Mouse (Mus musculus) kidney, adult 9 months (tissue): ENCODE data around the gene Hoxd10.

Experiments used
- DNase-seq: peaks from one replicate; pipeline ENCODE4 v3.0.0; 2022

Gene Hoxd10

DNA sequence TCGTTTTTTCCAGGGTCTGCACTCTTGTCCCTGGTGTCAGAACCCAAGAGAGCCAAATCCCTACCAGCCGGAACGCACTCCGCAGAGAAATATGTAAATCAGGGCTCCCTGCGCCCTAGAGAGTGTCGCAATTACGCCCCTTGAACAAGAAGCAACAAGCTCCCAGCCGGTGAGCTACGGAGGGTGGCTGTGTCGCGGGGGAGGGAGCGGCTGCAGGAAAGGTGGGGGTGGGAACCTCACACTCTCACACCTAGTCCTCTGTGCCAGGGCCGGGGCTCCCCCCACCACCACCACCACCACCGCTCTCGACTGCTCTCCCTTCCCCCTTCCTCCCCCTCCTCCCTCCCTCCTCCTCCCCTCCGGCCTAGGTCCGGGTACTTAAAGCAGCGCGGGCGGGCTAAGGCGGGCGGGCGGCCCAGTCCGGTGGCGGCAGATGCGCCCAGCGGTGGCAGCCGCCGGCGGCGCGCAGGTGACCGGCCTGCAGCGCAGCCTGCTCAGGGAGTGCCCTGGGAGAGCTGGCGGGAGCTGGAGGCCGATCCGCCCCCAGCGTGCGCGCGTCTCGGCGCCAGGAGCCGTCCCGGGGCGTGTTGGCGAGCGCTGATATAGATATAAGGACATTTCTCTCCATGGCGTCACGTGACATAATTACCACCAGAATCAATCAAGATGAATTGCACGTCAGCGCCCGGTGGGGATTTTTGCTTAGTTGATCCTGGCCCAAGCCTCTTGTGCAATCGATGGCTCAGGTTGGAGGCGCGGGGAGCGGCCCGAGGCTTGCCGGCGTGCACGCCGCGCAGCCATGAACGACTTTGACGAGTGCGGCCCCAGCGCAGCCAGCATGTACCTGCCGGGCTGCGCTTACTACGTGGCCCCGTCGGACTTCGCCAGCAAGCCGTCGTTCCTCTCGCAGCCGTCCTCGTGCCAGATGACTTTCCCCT lies 9.9 kb upstream of the Hoxd10 start:
- DNase-seq = no peak

DNA sequence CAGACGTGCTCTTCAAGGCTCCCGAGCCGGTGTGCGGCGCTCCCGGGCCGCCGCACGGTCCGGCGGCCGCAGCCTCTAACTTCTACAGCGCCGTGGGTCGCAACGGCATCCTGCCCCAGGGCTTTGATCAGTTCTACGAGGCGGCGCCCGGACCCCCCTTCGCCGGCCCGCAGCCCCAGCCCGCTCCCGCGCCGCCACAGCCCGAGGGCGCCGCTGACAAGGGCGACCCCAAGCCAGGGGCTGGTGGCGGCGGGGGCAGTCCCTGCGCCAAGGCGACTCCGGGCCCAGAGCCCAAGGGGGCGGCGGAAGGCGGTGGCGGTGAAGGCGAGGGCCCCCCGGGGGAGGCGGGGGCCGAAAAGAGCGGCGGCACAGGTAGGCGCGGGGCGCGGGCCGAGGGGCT lies 8.9 kb upstream of the Hoxd10 start:
- DNase-seq = no peak

DNA sequence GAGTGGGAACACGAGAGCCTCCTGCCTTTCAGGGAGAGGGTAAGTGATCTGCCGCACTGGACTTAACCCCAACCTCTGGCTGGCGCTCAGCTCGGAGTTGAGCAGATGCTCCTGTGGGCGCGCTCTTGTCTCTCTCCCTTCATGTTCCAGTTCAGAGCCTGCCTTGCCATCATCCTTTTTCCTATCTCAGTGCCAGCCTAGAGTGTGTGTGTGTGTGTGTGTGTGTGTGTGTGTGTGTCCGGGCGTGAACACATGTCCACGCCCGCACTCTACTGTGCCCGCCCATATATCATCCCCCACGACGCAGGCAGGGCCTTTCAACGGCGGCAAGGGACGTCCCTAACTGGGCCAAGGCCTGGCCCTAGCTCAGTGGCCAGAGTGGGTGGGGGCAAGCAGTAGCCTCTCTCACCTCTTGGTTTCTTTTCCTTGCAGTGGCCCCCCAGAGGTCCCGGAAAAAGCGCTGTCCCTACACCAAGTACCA lies 8.2 kb upstream of the Hoxd10 start:
- no peak for DNase-seq

DNA sequence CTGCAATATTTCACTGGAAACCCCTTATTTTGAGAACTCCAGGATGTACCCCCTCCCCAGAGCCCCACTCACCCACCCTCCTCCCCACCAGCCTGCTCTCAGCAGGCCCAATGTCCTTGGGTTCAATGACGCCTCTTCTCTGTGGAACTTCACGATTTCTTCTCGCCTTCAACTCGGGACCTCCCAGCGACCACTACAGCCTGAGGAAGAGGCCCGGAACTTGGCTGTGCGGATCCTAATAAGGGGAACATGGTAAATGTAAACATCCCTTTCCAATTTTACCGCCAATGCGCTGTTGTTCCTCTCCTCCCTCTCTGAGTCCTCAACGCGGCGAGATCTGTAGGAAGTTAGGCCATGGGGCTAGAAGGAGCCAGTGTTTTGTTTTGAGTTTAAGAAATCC lies 7.6 kb upstream of the Hoxd10 start:
- no peak for DNase-seq

DNA sequence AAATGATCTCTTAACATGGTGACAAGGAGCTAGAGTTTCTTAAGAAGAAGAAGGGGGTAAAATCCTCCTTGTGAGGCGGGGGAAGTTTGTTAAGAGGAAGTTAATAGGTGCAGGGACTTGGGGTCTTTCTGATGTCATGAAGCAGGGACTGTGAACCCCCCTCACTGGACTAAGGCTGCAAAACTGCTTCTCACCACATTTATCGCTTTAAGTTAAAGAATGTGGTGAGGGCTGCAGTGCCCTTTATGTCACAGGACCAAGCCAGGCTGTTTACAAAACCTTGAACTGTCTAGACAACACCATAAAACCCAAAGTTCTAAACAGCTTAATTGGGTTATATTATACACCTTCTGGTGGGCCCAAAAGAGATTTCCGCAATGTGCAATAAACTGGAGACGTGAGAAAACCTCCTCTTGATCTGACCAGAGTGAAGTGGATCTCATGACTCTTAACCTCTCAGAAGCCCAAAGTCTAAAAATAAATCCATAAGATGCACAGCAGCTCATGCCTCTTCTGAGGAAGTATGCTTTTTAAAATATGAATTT lies 6.6 kb upstream of the Hoxd10 start:
- DNase-seq = no peak

DNA sequence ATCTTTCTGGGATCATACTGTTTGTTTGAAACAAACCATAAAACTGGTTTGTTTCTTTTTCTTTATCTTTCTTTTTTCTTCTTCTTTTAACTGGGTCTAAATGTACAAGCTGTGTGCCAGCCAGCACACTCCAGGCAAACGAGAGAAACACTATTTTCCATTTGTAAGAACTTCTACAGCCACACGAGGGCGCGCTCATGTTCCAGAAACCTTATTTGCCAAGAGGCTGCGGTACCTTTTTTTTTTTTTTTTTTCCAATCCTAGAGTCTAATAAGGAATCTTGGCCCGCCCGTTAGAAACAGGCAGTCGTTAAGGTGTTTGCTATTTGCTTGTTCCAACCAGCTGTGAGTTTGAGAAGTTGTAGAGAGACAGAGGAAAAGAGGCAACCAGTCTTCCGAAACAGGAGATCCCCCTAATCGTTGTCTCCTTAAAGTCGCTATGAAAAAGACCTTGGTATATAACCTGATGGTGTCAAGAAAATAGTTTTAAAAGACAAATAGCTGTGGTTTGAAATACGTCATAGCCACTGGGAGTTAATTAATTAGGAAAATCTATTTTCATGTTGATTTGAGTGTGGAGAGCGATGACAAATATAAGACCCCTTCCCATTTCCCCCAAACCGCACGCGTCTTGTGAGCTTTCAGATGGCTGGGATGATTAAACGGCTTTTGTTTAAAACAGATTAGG lies 5.3 kb upstream of the Hoxd10 start:
- peak; percentile 91 for DNase-seq

DNA sequence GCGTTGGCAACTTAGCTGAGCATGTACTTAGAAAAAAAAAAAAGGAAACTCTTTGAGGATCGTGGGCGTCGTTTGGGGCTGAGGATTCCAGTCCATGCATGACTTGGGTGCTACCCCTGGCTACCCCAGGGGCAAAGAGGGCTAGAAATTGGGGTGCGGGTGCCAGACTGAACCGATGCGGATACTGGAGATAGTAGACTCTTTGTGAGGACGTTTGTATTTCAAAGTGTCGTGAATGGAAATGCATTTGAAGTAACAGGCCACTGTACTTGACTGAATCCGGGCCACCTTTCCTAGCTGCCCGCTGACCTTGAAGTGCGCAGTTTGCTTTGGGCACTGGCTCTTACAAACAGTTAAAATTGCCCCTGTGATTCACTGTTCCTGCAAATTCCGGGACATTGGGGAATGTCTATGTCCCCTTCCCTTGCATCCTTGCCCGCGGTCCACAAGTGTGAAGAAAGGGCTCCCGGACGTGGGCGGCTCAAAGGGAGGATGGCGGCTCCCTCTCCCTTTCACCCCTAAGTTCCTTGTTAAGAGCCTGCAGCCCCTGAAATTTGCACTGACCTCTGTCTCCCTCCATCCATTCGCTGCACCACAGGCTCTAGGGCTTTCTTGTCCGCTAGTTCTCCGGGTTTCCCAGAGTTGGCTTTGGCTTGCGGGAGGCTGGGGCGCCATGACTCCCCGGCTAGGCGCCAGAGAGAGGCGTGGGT lies 4.6 kb upstream of the Hoxd10 start:
- no peak for DNase-seq

DNA sequence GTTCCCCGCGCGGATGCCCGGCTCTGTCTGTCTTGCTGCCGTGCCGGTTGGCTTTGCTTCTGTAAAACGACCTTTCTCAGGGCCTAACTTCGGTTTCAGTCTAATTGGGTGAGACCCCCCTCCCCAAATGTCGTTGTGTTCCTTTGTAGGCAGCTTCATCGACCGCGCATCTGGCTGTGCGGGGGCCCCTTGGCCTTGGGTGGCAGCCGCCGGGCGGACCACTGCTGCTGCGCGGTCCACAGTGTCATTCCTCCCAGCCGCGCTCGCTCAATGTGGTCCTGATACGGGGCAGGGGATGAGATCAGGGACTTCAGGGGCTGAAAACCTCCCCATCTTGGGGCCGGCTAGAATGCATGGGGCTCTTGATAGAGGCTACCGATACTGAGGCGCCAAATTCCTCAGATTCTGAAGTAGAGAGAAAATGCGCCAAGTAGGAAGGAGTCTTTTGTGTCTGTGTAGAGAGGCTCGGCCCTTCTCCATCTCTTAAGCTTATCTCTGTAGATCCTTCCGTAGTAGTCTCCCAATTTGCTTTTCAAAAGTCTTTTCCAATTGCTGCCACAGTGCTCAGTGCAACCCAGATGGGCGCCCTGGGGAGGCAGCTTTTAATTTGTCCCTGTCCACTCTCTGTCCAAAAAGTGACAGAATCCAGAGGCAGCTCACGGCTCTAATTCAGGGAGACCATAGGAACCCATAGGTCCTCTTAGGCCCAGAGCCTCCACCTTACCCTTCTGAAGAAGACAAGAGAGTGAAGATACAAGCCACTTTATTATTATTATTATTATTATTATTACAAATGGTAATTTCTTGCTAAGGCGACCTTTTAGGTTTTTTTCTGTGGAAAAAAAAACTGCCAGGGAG lies 3.8 kb upstream of the Hoxd10 start:
- no peak for DNase-seq

DNA sequence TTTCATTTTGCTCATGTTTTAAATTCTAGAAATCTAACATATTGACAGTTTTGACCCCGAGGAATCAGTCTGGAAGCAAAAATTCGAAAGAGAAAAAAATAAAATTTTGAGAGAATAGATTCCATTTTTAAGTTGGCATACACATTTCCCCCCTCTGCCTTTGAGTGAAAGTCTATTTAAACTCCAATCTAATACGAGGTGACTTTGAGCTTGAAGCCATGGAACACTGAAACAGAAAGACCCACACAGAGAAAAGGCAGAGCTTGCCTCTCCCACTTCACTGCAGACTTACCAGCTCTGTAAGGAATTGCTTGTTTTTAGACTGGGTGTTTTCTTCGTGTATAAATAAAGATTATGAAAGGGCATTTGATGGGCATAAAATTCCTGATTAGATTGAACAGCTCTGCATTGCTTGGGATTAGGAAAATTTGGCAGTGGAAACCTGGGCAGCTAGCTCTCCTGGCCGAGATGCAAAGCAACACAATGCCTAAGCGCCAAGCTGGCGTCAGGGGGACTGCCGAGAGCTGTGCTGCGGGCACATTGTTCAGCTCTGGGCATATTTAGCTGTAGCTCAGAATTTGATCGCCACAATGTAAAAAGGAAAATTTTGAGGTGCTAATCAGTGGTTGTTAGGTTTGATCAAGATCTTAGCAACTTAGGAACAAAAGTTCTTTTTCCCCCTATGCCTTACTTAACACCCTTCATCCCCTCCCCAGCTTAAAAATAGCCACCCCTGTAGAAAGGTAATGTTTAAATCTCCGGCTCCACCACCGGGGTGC lies 2.7 kb upstream of the Hoxd10 start:
- no peak for DNase-seq

DNA sequence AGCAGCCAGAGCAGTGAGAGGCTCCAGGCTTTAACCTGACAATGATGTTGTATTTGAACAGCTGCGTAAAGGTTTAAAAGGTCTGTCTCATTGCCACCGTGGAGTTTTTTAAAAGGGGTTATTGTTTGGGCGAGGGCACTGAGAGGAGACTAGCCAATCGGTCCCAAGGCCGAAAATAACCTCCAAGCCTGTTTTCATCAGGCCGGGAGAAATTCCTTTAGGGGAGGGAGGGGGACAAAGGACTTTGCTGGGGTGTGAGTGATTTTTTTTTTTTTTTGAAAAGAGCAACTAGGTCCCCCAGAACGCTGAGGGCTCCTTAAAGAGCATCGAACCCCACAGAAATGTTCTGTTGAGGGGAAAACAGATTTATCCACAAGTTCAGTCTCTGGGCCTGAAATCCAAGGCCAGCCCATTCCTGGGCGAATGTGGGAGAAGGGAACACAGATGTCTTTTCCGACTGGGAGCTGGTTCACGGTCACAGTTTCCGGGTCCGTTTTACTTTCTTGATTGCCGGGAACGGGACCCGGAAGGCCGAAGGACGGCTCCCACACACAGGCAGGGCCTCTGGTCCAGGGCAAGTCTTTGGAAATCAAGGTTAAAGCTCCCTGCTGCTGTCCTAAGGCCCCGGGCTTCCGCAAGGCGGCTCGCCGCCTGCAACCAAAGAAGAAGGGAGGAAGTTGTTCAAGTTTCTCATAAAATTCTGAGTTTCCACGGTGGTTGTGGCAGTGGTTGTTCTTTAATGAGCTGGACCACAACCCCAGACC lies 2.0 kb upstream of the Hoxd10 start:
- DNase-seq = no peak

DNA sequence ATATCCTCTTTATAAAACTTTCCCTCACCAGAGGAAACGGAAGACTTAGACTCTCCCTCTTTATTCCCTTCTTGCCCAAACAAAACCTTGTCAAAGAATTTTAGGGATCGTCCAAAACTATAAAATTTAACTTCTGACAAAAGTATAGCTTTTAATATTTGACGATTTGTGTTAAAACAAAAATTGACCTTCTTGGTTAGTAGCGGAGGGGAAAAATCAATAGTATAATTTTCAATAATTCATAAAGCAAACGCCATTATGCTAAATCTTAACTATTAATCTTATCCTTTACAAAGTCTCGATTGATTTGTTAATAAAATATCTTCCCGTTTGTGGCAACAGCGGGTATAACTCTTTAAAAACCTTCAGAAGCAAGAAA lies 1.4 kb upstream of the Hoxd10 start:
- DNase-seq = no peak

DNA sequence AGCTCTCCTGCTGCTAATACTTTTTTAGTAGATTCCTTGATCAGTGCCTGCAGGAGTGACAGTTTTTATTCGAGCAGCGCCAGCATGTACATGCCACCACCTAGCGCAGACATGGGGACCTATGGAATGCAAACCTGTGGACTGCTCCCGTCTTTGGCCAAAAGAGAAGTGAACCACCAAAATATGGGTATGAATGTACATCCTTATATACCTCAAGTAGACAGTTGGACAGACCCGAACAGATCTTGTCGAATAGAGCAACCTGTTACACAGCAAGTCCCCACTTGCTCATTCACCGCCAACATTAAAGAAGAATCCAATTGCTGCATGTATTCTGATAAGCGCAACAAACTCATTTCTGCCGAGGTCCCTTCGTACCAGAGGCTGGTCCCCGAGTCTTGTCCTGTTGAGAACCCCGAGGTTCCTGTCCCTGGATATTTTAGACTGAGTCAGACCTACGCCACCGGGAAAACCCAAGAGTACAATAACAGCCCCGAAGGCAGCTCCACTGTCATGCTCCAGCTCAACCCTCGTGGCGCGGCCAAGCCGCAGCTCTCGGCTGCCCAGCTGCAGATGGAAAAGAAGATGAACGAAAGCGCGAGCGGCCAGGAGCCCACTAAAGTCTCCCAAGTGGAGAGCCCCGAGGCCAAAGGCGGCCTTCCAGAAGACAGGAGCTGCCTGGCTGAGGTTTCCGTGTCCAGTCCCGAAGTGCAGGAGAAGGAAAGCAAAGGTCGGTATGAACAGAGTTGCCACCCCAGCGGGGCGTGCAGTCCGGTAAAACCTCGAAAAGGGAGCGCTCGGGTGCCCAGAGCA lies 477 bp downstream of the Hoxd10 start:
- no peak for DNase-seq

DNA sequence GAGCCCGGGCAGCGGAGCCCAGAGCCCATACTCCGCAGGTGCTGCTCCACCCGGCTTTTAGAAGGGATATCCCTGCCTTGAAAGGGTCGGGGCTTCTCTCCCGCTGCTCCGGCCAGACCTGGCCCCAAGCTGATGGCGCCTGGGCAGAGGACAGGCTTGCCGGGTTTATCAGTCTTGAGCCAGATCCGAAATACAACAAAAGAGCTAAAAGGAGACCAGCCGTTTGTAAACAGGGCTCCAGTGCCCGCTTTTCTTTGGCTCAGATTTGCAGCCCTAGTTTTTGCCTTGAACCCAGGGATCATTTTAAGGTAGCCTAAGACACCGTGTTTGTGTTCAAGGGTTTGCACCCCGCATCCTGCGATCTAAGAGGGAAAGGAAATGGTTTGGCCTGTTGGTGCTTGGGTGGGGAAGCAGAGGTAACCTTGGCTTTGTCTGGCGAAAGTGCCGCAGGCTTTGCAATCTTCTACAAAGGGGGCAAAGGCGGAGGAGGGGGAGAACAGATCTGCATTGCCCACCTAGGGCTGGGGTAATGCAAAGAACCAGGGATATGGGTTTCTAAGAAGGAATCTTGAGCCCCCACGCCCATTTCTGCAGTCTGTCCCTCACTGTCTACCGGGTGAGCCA lies 1.2 kb downstream of the Hoxd10 start:
- no peak for DNase-seq

DNA sequence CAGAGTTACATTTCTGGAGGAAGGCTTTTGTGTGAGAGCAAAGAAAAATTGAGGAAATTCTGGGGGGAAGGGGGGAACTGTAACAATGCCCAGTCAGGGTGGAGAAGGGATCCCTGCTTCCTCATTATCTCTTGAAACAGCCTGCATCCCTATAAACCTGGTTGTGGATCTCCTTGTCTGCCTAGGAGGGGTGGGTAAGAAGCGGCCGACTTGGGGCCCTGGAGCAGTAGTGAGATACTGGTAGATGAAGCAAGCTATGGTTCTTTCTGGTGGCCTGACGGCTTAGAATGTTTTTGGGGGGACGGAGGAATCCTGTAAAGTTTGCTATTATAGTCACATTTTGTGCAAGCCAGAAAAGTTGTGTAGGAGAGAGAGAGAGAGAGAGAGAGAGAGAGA lies 1.7 kb downstream of the Hoxd10 start:
- no peak for DNase-seq

DNA sequence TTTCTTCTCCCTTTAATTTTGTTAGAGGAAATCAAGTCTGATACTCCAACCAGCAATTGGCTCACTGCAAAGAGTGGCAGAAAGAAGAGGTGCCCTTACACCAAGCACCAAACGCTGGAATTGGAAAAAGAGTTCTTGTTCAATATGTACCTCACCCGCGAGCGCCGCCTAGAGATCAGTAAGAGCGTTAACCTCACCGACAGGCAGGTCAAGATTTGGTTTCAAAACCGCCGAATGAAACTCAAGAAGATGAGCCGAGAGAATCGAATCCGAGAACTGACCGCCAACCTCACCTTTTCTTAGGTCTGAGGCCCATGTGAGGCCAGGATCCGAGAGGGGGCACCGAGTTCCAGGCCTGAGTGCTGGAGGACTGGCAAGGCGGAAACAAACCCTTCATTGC lies 2.3 kb downstream of the Hoxd10 start:
- DNase-seq = peak; percentile 77

DNA sequence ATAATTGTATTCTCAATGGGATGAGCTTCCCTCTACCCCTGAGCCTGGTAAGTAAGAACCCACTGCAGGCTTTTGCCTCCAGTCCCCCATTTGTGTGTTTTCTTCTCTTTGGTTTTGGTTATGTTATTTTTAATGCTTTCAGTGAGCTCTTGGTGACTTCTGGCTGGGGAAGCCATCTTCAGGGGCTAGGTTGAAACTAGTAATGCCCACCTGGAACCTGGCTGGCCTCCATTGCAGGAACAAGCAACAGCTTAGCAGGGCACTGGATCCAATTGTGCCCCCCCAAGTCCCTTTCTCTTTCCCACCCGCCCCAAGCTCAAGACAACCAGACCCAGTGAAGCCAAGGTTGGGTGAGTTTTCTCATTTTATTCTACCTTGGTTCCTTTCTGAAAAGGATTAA lies 3.7 kb downstream of the Hoxd10 start:
- no peak for DNase-seq

DNA sequence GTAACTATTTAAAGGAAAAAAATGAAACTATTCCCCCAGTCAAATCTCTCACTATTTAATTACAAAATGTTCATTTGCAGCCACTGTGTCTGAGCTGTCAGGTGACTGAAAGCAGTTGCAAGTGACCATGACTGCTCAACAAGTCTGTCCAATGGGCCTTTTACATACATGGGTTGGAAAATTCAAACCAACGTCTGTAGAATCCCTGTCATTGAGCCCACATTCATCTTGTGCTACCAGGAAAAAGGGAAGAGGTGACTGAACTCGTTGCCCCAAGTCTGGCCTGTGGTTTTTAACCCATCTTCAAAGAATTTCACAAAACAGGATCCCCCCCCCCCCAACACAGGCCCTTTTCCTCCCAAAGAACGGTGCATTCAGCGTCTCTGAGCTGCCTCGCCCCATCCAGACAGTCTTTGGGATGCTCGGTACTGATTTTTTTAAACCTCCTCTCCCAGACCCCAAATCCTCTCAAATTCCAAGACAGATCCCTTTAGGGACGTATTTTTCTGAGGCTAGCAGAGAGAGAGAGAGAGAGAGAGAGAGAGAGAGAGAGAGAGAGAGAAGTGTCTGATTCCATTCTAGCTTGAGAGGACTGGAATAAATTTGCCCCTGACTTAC lies 4.2 kb downstream of the Hoxd10 start:
- DNase-seq = no peak

DNA sequence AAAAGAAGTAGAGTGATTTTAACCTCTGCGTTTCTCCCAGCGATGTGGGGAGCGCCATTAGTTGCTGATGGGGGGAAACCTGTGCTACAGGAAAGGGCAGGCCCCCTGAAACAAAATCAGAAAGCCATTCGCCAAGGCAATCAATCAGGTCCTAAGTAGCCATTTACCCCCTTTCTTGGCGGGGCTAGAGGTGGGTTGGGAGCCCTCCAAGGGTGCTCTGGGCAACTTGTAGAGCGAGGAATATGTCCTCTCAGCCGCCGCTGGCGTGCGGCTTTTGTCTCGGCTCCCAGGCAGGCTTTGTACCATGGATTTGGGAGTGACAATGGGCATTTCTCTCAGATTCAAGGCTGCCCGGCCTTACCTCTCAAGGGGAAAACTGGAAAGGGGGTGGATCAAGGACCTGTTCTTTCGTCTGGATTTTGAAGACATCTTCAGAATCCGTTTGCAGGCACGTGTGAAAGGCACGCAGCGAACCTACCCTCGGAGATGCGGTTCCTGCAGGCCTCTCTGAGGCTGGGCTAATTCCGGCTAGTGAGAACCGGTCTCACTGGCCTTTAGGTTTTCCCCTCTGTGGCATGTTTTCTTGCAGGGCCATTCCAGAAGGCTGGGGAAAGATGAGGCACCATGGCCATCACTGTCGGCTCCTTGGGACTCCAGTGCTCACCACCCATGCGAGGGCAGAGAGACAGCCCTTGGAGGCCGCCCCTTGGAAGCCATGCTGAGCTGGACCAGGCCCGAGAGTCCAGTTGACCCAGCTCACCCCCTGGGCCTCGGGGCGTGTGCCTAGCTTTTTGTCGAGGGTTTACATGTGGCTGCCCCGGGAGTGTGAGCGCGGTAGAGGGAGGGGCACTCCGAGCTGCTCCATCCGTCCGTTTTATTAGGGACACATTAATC lies 5.0 kb downstream of the Hoxd10 start:
- DNase-seq = no peak
